Mouse (Mus musculus) CD4-positive, CD25-positive, alpha-beta regulatory T cell, adult 4 months (primary cell): ENCODE measurements around the gene Olfr749. TPM values are rescaled to one million over a fixed set of nuclear protein-coding genes. Genes with fewer than 3 reads are reported as not detected.
"Not testable (repeated sequence)": the region's sequence is repeated elsewhere in the genome, so short reads cannot be mapped to it uniquely, and the experiment has no call there.

Experiments used
- ATAC-seq: one replicate; pipeline ENCODE4 v1.8.0; 2017
- polyA plus RNA-seq, 2 experiments: library from polyadenylated mRNA; unstranded; fragments of 100-300 nt; shearing (Covaris generic); gene quantifications; one replicate each; pipeline ENCODE4 v1.2.1; 2017

Olfr749 gene
- polyA plus RNA-seq, result not detected

GRCm38 (mm10) chr14:50744994-50745393 is at the start of gene Olfr749:
TSS of gene Olfr749 (minus strand) at chr14:50745094.
- no peak for ATAC-seq

DNA sequence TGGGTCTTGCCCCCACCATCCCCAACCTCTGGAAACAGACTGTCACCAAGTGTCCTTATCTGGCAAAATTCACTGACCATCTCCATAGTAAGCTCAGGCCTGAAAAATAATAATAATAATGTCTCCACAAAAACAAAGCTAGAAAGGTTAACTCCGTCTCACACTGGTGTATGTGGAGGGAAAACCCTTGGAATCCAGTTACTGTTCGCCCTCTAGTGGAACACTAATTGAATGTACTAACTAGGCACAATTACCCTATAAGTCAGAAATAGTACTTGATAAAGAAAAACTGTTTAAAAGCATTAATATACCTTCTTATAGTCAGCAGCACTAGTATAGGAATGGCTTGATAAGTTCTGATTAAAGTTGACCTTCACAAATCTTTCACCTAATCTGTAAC is 43.3 kb upstream of the Olfr749 start:
- ATAC-seq, result no peak

DNA sequence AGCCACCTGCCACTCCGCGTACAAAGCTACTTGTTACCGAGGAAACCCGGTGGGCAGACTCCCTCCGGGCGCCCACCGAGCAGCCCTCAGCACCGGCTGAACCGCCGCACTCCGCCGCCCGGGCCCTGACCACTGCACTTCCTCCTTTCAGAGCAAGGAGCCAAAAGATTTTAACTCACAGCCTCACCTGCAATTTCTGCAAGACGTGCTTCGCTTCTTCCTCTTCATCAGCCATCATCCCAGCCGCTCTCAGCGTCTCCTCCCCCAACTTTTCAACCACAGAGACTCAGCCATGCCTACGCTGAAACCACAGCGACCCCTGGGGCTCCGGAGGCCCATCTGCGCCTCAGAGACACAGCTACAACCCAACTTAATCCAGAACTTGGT is 40.4 kb upstream of the Olfr749 start, which contains the start of gene Ttc5:
Ttc5 (minus strand) TSS at position 269 of the 387 bp plus-strand sequence.
- peak; percentile 99 for ATAC-seq

DNA sequence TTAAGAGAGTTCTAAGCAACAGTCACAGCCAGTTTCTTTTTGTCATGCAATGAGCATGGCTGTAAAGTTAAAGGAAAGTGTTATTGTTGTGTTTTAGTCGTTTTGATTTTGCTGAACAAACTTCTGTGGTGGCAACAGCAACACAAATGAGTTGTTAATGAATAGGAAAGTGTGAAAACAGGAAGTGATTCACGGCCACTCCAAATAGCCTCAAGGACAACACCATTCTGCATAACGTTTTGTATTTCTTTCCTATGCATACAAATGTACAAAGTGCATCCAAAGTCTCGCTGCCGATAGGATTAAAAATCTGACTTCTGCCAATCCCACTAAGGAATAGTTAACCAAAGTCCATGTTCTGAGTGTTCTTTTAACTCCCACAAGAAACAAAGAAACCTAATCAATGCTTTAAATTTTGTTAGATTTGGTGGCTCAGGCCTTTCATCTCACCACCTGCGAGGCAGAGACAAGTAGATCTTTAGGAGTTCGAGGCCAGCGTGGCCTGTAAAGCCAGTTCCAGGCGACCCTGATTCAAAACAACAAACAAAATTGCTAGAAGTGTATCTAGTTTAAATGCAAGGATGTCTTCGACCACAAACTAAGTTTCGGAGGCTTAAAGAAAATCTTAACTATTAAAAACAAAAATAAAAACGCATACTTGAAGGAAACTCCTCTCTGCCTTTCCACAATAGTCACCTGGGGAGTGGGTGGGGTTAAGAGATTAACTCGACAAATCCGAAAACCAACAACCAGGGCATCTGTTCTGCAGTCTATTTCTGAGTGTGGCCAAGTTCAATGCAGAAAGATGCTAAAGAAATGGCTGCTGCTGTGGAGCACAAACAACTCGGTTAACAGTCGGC is 39.7 kb upstream of the Olfr749 start:
- ATAC-seq, result no peak

DNA sequence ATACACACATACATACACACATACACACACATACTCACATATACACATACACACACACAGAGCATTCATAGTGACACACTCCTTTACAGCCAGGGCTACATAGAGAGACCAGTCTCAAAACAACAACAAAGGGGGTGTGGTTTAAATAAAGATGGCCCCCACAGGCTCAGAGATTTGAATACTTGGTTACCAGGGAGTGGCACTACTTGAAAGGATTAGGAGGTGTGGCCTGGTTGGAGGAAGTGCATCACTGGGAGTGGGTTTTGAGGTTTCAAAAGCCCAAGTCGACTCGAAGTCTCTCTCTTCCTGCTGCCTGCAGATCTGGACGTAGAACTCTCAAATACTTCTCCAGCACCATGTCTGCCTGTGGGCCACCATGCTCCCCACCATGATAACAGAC is 37.3 kb upstream of the Olfr749 start:
- no peak for ATAC-seq

DNA sequence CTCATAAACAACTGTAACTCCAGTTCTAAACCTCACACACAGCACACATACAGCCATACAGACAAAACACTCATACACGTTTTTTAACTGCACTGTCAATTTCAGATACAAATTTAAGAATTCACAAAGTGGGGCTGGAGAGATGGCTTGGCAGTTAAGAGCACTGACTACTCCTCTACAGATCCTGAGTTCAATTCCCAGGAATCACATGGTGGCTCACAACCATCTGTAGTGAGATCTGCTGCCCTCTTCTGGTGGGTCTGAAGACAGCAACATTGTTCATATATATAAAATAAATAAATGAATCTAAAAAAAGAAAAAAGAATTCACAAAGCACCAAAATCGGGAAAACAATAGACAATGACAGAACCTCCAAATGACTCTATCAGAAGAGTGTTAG is 26.4 kb upstream of the Olfr749 start:
- no peak for ATAC-seq

DNA sequence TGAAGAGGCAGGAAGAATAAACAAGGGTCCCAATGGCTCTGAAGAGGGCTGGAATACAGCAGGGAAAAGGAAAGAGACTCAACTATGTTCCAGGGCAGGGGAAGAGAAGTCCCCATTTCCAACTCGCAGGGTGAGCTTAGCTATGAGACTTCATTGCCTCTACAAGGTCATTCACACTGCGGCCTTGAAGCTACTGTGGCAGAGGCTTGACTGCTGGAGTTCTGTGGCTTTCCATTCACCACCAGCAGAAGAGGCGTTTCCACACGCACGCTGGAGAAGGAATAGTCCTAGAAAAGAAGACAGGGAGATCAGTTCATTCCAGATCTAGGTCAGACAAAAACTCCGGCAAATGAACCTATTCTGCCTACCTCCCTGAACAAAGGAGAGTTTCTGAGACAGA is 20.8 kb upstream of the Olfr749 start:
- no peak for ATAC-seq

DNA sequence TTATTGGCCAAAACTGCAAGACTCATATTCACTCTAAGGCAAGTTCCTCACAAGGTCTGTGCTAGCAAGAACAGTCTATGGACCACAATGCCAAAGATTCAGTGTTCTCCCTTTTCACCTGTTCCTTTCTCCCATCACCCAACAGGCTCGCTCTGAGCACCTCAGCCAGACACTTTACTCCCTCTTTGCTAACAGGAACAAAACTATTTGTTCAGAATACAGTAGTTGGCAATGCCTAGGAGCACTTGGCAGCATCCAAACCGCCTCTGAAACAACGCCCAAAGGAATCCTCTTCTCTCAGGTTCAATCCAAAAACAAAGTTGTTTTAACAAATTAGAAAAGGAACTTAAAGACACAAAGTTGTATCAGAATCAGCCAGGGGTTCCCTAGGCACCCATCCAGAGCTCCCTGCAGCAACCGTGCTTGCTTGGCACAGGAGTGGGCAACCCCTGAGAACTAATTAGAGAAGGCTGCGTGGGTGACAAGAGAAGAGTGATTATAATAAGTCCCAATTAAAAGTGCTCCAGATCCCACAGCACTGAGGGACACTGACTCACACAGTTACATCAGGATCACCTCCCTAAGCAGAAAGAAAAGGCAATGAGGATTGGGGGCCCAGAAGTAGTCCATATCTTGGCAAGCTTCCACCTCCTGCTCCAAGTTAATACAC is 13.7 kb upstream of the Olfr749 start:
- ATAC-seq, result no peak

- ATAC-seq, result no peak
Measured at GRCm38 (mm10) chr14:50741584-50741983, 3.3 kb downstream of the Olfr749 start.

DNA sequence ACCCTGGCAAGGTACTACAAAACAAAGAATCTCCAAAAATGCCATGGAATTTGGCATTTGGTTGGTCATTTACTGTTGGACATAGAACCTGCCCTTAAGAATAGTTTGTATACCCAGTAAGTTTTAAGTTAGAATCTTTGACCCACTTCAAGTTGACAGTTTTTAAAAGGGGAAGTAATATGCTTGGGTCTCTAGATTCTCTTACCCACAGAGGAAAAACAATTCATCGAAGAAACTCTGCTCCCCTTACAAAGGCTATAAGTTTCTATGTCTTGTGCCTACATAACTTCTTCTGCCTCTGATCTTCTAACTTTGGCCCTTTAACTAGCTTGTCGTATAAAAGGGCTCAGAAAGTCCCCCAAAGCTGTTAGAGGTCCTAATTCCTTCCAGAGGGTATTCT is 4.6 kb downstream of the Olfr749 start:
- no peak for ATAC-seq

GRCm38 (mm10) chr14:50722371-50722770 is 22.5 kb downstream of the Olfr749 start:
- ATAC-seq, result not testable (repeated sequence)

- ATAC-seq, result not testable (repeated sequence)
Measured at GRCm38 (mm10) chr14:50719875-50720274, 25.0 kb downstream of the Olfr749 start.

GRCm38 (mm10) chr14:50707073-50707472 is 37.8 kb downstream of the Olfr749 start, which contains the start of gene Olfr748:
TSS of gene Olfr748 (plus strand) at chr14:50707373.
- no peak for ATAC-seq

- no peak for ATAC-seq
Measured at GRCm38 (mm10) chr14:50693106-50693505, 51.8 kb downstream of the Olfr749 start, which contains the start of gene Olfr747. TSS of gene Olfr747 (minus strand) at chr14:50693206.

Other genes starting within 250 kb of the Olfr749 start
- under 1 TPM in 1 of 2 experiments, not detected in 1; 0.15 TPM for gene Olfr742, start 241.5 kb downstream of the Olfr749 start, polyA plus RNA-seq
- not detected for gene Olfr743, start 223.3 kb downstream of the Olfr749 start, polyA plus RNA-seq
- not detected for gene Olfr744, start 130.2 kb downstream of the Olfr749 start, polyA plus RNA-seq
- not detected for gene Olfr745, start 105.7 kb downstream of the Olfr749 start, polyA plus RNA-seq
- not detected for gene Olfr746, start 98.0 kb downstream of the Olfr749 start, polyA plus RNA-seq
- gene Olfr747, start 51.9 kb downstream of the Olfr749 start, polyA plus RNA-seq, result not detected
- not detected for gene Olfr748, start 37.7 kb downstream of the Olfr749 start, polyA plus RNA-seq
- gene Ttc5, start 40.4 kb upstream of the Olfr749 start, polyA plus RNA-seq, result 100 to 1,000 TPM; 119 to 155 TPM
- not detected for gene Ccnb1ip1, start 62.6 kb upstream of the Olfr749 start, polyA plus RNA-seq
- 100 to 1,000 TPM; 116 to 117 TPM for gene Parp2, start 62.7 kb upstream of the Olfr749 start, polyA plus RNA-seq
- gene Tep1, start 125.5 kb upstream of the Olfr749 start, polyA plus RNA-seq, result 10 to 100 TPM; 16.1 to 24.3 TPM
- under 1 TPM in 1 of 2 experiments, not detected in 1; 0.15 TPM for gene Klhl33, start 152.4 kb upstream of the Olfr749 start, polyA plus RNA-seq
- 100 to 1,000 TPM in 1 of 2 experiments, 10 to 100 TPM in 1; 85.3 to 100 TPM for gene Osgep, start 179.8 kb upstream of the Olfr749 start, polyA plus RNA-seq
- gene Apex1, start 179.9 kb upstream of the Olfr749 start, polyA plus RNA-seq, result 100 to 1,000 TPM in 1 of 2 experiments, 10 to 100 TPM in 1; 74.0 to 103 TPM
- 1 to 10 TPM; 2.9 to 3.4 TPM for gene Pip4p1, start 185.8 kb upstream of the Olfr749 start, polyA plus RNA-seq
- 10 to 100 TPM; 61.1 to 62.9 TPM for gene Pnp, start 186.0 kb upstream of the Olfr749 start, polyA plus RNA-seq
- 1 to 10 TPM; 3.4 to 9.3 TPM for gene Gm49342, start 199.4 kb upstream of the Olfr749 start, polyA plus RNA-seq
- gene Pnp2, start 210.9 kb upstream of the Olfr749 start, polyA plus RNA-seq, result 1 to 10 TPM; 1.1 to 1.2 TPM